Mouse (Mus musculus) kidney, postnatal 36 days (tissue): Measurements from ENCODE around the gene Wfdc8.
A peak's percentile ranks its signal among the peaks of the same experiment; 100 is the strongest.

Experiments
- DNase-seq, 2 experiments: peaks; one replicate each; pipeline ENCODE4 v3.0.0; 2021 to 2022; ENCODE audit warnings: mixed read lengths in 2 of 2

Gene Wfdc8

GRCm38 (mm10) chr2:164562391-164563188 is 50.8 kb downstream of the Wfdc8 start, which contains the start of gene Wfdc2:
TSS of gene Wfdc2 (plus strand) at chr2:164562413.
- DNase-seq = peak; percentile 66 to 85

- DNase-seq = no peak
Observed at GRCm38 (mm10) chr2:164560106-164560505, 53.3 kb downstream of the Wfdc8 start.

GRCm38 (mm10) chr2:164558991-164559645 is 54.3 kb downstream of the Wfdc8 start:
- DNase-seq = no peak

GRCm38 (mm10) chr2:164558426-164558825 is 55.0 kb downstream of the Wfdc8 start:
- no peak for DNase-seq

GRCm38 (mm10) chr2:164551502-164551901 is 61.9 kb downstream of the Wfdc8 start:
- DNase-seq = no peak

GRCm38 (mm10) chr2:164550895-164551269 is 62.5 kb downstream of the Wfdc8 start:
- DNase-seq = no peak

- no peak for DNase-seq
Observed at GRCm38 (mm10) chr2:164549963-164550894, 63.2 kb downstream of the Wfdc8 start.

GRCm38 (mm10) chr2:164549338-164549737 is 64.1 kb downstream of the Wfdc8 start:
- no peak for DNase-seq
